Mouse (Mus musculus): Measurements from ENCODE around the gene 1700042G07Rik.
A peak's percentile ranks its signal among the peaks of the same experiment; 100 is the strongest.
"Not testable (repeated sequence)": the region's sequence is repeated elsewhere in the genome, so short reads cannot be mapped to it uniquely, and the experiment has no call there.

1700042G07Rik gene

DNA sequence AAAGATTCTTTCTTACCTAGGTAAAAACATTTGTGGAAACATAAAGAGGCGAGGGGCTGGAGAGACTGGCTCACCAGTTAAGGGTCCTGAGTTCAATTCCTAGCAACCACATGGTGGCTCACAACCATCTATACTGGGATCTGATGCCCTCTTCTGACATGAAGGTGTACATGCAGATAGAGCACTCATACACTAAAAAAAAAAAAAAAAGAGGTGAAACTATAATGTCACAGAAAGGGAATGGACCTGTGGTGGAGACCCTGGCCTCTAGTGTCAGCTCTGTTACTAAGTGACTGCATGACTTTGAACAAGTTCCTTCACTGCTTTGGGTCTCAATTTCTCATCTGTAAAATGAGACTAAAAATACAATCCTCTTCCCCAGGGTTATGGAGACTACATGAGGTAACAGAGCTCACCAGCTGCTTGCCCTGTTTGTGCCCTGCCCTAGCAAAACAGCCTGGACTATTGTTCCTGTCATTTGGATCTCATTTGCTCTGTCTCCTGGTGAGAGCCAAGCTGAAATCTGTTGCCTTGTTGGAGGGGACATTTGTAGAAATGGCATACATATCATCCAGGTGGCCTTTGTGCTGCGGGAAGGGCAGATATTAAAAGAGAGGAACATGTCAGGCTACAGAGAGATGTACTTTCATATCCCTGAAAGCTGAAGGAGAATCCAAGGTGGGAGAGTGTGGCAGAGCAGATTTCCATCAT, 42.9 kb downstream of the 1700042G07Rik start:
- no peak for DNase-seq

- DNase-seq = peak; percentile 17
These were observed 43.9 kb downstream of the 1700042G07Rik start for GRCm38 (mm10) chr4:116217046-116217445.

DNA sequence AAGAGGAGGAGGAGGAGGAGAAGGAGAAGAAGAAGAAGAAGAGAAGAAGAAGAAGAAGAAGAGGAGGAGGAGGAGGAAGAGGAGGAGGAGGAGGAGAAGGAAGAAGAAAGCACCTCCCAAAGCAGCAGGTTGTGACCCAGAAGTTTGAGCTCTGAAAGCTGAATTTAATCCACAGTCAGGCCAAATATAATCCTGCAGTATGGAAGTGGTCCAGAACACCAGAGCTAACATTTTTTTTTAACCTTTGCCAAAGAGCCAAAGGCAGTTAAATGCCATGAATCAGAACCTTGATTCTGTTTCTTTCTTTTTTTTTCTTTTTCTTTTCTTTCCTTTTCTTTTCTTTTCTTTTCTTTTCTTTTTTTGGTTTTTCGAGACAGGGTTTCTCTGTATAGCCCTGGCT, 44.5 kb downstream of the 1700042G07Rik start:
- DNase-seq = not testable (repeated sequence)

DNA sequence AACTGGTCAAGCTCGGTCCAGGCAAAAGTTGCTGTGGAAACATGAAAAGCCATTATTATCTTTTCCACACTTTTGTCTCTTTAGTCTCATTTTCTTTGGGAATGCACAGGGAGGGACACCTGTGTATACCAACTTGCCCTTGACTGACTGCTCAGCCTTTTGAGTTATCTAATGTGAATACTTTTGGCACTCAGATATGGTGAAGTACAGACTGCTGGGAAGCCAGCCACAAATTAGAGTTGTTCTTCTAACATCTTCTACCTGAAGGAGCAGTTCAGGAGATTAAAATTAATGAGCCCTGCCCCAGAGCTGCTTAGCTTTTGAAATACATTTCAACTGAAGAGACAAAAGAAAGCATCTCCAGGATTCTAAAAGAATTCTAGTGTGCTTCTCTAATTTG, 45.9 kb downstream of the 1700042G07Rik start:
- no peak for DNase-seq

- DNase-seq = peak; percentile 27
These were observed 47.0 kb downstream of the 1700042G07Rik start for GRCm38 (mm10) chr4:116220071-116220650.

DNA sequence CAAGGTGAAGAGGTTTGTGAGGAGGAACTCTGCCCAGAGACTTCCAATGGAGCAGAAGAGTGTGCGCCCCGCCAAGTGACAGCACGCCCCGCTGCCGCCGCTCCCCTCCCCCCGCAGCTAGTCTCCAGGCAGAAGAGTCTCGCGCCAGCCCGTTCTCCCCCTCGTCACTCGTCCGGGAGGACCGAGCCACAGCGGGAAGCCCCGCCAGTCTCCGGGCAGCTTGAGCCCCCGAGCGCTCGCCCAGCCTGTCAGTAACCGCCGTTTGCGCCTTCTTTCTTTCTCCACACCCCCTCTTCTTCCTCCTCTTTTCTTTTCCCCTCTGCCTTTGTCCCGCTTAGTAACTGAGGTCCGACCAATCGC, 47.6 kb downstream of the 1700042G07Rik start:
- no peak for DNase-seq

- peak; percentile 99 for DNase-seq
These were observed 48.1 kb downstream of the 1700042G07Rik start, which contains the start of gene Pik3r3 for GRCm38 (mm10) chr4:116221140-116221851. Gene Pik3r3 (plus strand): TSS chr4:116221618.

- DNase-seq = peak; percentile 10
These were observed 49.0 kb downstream of the 1700042G07Rik start for GRCm38 (mm10) chr4:116221996-116222842.

DNA sequence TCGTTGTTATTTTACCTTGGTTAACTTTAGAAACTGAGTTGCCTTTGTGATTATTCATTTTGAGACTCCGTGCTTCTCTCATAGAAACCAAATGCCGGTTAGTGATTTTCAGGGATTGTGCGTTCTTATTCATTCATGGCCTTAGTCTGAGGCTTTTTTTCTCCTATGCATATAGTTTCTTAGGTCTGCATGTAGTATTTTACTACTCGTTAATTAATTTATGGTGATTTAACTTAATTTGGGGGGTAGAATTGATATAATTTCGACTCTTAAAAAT, 49.6 kb downstream of the 1700042G07Rik start:
- DNase-seq = no peak
